Mouse (Mus musculus): ENCODE data around the gene Cadm1.

GRCm38 (mm10) chr9:47514318-47514717 lies 15.7 kb upstream of the Cadm1 start:
- no peak for TF ChIP-seq POLR2A (IDR thresholded peaks at IDR 0.05; ENCODE audit: control insufficient read depth, extremely low read depth, insufficient read depth, low read length, poor library complexity)
- no peak for TF ChIP-seq CTCF (IDR thresholded peaks at IDR 0.05; ENCODE audit: borderline replicate concordance, control insufficient read depth, extremely low read depth, insufficient read depth, low read length, poor library complexity)

Measured in thymus, adult 2 months (tissue).